Mouse (Mus musculus): ENCODE measurements around the gene Afmid.

- no peak for TF ChIP-seq CTCF (IDR thresholded peaks at IDR 0.05; ENCODE audit: borderline replicate concordance, control insufficient read depth, extremely low read depth, insufficient read depth, low read length, poor library complexity)
- no peak for TF ChIP-seq POLR2A (IDR thresholded peaks at IDR 0.05; ENCODE audit: control insufficient read depth, extremely low read depth, insufficient read depth, low read length, poor library complexity)
These were observed 8.4 kb downstream of the Afmid start for GRCm38 (mm10) chr11:117834086-117834485.
